Mouse (Mus musculus): Measurements from ENCODE around the gene Pik3cd.

DNA sequence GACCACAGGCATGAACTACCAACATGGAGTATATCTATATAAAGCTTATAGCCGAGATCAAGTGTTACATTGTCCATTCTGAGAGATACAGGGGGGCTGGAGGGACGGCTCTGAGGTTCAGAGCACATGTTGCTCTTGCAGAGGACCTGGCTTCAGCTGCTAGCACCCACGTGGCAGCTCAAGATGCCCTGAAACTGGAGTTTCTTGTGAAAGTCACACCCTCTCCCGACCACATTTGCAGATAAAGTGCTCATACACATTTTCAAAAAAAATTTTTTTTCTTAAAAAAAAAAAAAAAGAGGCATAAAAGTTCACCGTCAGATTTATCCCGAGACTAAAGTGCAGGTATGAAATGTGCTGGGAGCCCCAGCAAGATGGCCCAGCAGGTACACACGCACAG is 41.8 kb downstream of the Pik3cd start:
- TF ChIP-seq TCF12 (IDR thresholded peaks at IDR 0.05; ENCODE audit: low read depth, low read length), result no peak
- TF ChIP-seq CTCF (conservative IDR thresholded peaks at IDR 0.05 in 1 of 2, IDR thresholded peaks at IDR 0.05 in 1 of 2; ENCODE audit: low read depth in 2 of 2, low read length in 2 of 2), result no peak
- TF ChIP-seq ZNF384 (IDR thresholded peaks at IDR 0.05; ENCODE audit: low read depth, low read length), result no peak
- no peak for TF ChIP-seq UBTF (IDR thresholded peaks at IDR 0.05; ENCODE audit: low read depth, low read length)
- no peak for TF ChIP-seq POLR2AphosphoS2 (IDR thresholded peaks at IDR 0.05; ENCODE audit: low read depth, low read length)
- no peak for TF ChIP-seq JUND (conservative IDR thresholded peaks at IDR 0.05; ENCODE audit: low read depth, low read length)
- no peak for TF ChIP-seq SMC3 (IDR thresholded peaks at IDR 0.05; ENCODE audit: low read depth, low read length)
- TF ChIP-seq POLR2A (IDR thresholded peaks at IDR 0.05; ENCODE audit: low read depth, low read length), result no peak
